Mouse (Mus musculus) cerebral cortex, adult 2 months (tissue): ENCODE measurements around the gene Rbm47.

Experiments
- WGBS: fragments of 180-500 bp; shearing (Covaris S2); methylation state at CpG from one replicate; pipeline ENCODE4 v1.1.7; 2018; 5-methylcytosine and 5-hydroxymethylcytosine counted together

The Rbm47 gene

DNA sequence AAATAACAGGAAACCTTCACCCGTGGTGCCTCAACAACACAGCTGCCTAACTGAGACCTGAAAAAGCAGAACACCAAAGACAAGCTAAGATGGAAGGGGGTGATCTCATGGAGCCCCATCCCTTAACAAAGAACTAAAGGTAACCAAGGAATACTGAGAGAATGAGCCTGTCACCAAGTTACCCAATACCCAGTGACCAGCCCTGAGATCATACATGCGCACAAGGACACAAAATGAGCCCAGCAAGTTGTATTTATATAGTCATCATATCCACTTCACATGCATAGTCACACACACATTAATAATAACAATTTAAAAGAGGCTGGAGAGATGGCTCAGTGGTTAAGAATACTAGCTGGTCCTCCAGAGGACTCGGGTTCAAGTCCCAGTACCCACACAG is 44.0 kb downstream of the Rbm47 start:
- WGBS: 86% methylated on average over 3 of the region's 3 CpGs

- 89% methylated on average over 11 of the region's 11 CpGs for WGBS
Measured at GRCm38 (mm10) chr5:66125418-66125817, 47.5 kb downstream of the Rbm47 start.

- WGBS: 85% methylated on average over 9 of the region's 9 CpGs
Measured at GRCm38 (mm10) chr5:66124931-66125330, 48.0 kb downstream of the Rbm47 start.

- WGBS: 82% methylated on average over 4 of the region's 4 CpGs
Measured at GRCm38 (mm10) chr5:66124089-66124400, 48.9 kb downstream of the Rbm47 start.

- 89% methylated on average over 12 of the region's 12 CpGs for WGBS
Measured at GRCm38 (mm10) chr5:66123295-66124088, 49.4 kb downstream of the Rbm47 start.

GRCm38 (mm10) chr5:66114751-66115150 is 58.2 kb downstream of the Rbm47 start:
- WGBS: 76% methylated on average over 14 of the region's 14 CpGs

- WGBS: 63% methylated on average over 6 of the region's 6 CpGs
Measured at GRCm38 (mm10) chr5:66114208-66114607, 58.7 kb downstream of the Rbm47 start.

DNA sequence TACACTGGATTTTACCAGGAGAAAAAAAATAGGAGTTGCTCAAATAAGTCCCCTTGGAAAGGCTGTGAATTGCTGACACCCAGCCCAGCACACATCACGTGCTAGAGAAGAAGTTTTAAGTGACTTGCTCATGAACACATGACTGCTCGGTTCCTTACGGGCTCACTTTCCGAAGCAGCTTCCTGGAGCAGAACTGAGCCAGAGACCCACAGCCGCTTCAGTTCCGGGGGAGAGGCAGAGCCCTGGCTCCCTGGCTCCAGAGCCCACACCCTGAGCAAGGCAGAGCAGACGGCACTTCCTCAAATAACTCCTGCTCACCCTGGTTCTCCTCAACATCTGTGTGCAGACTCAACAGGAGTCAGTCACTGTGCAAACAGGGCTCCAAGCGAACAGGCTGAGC is 60.9 kb downstream of the Rbm47 start:
- WGBS: 45% methylated on average over 8 of the region's 8 CpGs

- 86% methylated on average over 9 of the region's 9 CpGs for WGBS
Measured at GRCm38 (mm10) chr5:66106372-66106771, 66.5 kb downstream of the Rbm47 start.

- 87% methylated on average over 7 of the region's 7 CpGs for WGBS
Measured at GRCm38 (mm10) chr5:66105946-66106345, 67.0 kb downstream of the Rbm47 start.

- WGBS: 84% methylated on average over 3 of the region's 3 CpGs
Measured at GRCm38 (mm10) chr5:66105366-66105765, 67.6 kb downstream of the Rbm47 start.

- WGBS: 78% methylated on average over 5 of the region's 5 CpGs
Measured at GRCm38 (mm10) chr5:66103386-66103785, 69.5 kb downstream of the Rbm47 start.

GRCm38 (mm10) chr5:66102821-66103220 is 70.1 kb downstream of the Rbm47 start:
- 86% methylated on average over 3 of the region's 3 CpGs for WGBS

- 69% methylated on average over 3 of the region's 3 CpGs for WGBS
Measured at GRCm38 (mm10) chr5:66101577-66101976, 71.3 kb downstream of the Rbm47 start.

- WGBS: 50% methylated on average over 8 of the region's 8 CpGs
Measured at GRCm38 (mm10) chr5:66100322-66100721, 72.6 kb downstream of the Rbm47 start.

DNA sequence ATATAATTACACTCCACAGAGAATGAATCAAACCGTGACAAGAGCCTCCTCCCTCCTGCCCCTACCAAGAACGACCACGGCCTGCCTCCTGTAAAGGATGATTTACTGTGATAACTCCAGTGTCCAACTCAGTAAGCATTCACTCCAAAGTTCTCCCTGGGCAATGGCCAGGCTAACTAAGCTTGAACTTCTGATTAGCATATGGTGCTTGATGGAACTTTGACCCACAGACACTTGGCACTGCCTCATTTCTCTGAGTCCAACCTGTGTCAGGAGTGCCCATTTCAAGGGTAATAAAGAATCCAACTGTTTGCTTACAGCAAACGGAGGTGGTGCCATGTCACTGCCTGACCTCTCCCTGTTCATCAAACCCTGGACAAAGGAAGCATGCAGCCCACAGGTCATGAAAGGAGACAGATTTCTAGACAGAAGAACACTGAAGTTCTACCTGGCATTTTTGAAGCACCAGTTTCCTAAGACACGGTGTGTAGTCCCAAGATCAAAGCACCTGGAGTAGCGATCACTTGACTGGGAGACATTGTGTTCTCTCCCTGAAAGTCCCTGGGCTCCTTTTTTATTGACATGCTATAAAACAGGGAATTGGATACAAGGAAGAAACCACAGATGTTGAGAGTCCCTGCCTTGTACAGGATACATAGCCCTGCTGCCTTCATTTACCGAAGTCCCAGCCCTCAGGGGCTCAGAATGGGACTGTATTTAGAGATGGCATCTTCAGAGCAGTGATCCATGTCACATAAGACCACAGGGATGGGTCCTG is 74.6 kb downstream of the Rbm47 start:
- WGBS: 92% methylated on average over 7 of the region's 7 CpGs

DNA sequence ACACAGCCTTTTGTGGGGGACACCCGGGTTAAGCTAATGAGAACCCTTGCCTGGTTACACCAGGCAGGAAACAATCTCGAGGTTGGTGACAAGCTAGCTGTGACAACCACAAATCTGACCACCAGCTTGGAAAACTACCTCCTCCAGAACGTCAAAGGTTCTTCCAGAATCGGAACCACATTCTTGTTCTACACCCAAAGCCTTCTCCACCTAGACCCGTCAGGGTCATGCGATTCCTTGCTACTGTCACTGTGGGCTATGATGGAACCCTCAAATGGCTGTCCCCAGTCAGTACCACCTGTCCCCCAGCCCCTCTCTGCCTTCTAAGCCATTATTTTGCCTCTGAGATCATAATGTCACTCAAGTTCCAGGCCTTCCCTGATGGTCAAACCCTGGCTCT is 76.8 kb downstream of the Rbm47 start:
- 90% methylated on average over 6 of the region's 6 CpGs for WGBS

GRCm38 (mm10) chr5:66095166-66095565 is 77.8 kb downstream of the Rbm47 start:
- 85% methylated on average over 6 of the region's 6 CpGs for WGBS

DNA sequence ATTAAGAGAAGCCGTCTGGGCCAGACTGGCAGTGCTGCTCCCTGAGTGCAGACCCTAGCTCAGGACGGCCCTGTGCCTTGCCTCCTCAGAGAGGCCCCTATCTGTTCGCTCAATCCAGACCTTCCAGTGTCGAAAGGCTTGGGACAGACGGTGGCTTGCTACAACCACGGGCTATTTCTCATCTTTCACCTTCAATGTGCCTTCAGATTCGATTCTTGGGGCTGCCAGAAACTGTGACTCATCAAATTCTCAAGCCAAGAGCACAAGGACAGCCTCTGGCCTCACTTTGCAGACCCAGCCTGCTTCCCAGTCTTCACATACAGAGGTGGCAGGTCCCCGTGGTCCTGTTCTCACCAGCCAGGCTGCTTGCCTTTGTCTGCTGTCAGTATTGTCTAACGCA is 82.9 kb downstream of the Rbm47 start:
- WGBS: 77% methylated on average over 9 of the region's 9 CpGs

DNA sequence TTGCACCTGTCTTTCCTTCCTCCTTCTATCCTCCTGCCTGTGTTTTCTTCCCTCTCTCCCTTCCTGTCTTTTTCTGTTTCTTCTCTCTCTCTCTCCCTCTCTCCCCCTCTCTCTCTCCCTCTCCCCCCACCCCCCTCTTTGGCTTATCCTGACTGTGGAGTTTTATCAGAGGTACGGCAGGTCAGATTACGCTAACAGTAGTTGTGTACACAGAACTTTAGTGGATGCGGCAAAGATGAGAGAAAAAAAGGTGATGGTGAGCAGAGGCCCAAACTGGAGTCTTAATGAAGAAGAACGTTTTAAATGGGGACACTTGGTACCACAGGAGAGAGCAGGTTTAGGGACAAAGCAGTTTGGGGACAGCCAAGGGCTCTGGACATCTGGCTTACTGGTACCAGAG is 83.3 kb downstream of the Rbm47 start:
- WGBS: 90% methylated on average over 4 of the region's 4 CpGs

DNA sequence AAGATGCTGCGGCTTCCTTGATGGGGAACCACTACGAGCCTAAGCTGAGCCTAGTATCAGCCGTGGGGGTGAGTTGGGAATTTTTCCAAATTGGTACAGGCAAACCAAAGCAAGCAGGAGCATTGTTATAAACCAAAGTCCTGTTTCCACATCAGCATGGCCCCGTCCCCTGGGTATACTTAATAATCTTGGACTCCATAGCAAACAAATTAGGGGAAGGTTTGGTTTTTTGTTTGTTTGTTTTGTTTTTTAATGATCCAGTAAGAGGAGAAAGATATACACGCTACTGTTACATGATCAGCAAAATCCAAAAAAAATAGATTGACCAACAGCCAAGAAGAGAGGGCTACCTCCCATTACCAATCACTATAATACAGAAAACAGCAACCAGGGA is 84.0 kb downstream of the Rbm47 start:
- 79% methylated on average over 5 of the region's 5 CpGs for WGBS

- 89% methylated on average over 4 of the region's 4 CpGs for WGBS
Measured at GRCm38 (mm10) chr5:66088247-66088901, 84.5 kb downstream of the Rbm47 start.

DNA sequence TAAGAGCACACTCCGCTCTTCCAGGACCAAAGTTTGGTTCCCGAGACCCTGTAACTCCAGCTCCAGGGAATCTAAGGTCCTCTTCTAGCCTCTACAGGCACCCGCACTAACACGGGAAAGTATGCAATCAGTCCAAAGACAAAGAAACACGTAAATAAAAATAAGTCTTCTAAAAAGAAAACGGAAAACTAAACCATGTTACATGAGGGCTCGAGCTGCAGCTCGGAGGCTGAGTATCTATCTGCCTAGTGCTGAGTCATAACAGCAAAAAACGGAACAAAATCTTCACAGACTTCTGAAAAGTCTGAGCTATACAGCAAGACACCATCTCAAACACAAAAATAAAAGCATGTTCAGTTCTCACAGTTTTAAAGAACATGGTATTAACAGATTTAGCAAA is 86.0 kb downstream of the Rbm47 start:
- WGBS: 67% methylated on average over 9 of the region's 9 CpGs
